ENCODE assay signal across 24 mouse cellular contexts in genomic region chr1:154476671-154477070, GRCm38 (mm10).
"Had no signal": no experiment of that assay in that cellular context is flagged by ENCODE, and none has a peak within 500 bp of the region (broad histone marks: within the 10 kb centered on the region; RNA-seq: fewer than 3 reads in every experiment).

No protein-coding gene starts in this region.

- H3K27ac ChIP-seq: heart, embryonic 10.5 days; heart, embryonic 15.5 days; hindbrain, embryonic 13.5 days; hindbrain, embryonic 15.5 days; hindbrain, postnatal 0 days; kidney, embryonic 15.5 days; kidney, postnatal 0 days; limb, embryonic 13.5 days; limb, embryonic 15.5 days; liver, embryonic 12.5 days; liver, embryonic 14.5 days had no signal

- DNase-seq: forebrain, postnatal 0 days; gastrocnemius, postnatal 14 days; gastrocnemius, postnatal 36 days; heart, adult 18-20 months; heart, postnatal 14 days; heart, postnatal 36 days; kidney, adult 11 months; kidney, adult 2 months; kidney, adult 9 months; kidney, postnatal 14 days; kidney, postnatal 36 days; left cerebral cortex, postnatal 4 days had no signal

- H3K4me3 ChIP-seq: heart, embryonic 10.5 days; heart, embryonic 12.5 days; heart, embryonic 15.5 days; hindbrain, embryonic 13.5 days; hindbrain, embryonic 15.5 days; kidney, embryonic 15.5 days; limb, embryonic 13.5 days; limb, embryonic 15.5 days; liver, embryonic 12.5 days had no signal
